Mouse (Mus musculus): ENCODE results near the gene Sorbs1. TPM values are rescaled to one million over a fixed set of nuclear protein-coding genes. Genes with fewer than 3 reads are reported as not detected.

The Sorbs1 gene
- polyA plus RNA-seq, 1 experiment from 2014 or later = 90.6 TPM

DNA sequence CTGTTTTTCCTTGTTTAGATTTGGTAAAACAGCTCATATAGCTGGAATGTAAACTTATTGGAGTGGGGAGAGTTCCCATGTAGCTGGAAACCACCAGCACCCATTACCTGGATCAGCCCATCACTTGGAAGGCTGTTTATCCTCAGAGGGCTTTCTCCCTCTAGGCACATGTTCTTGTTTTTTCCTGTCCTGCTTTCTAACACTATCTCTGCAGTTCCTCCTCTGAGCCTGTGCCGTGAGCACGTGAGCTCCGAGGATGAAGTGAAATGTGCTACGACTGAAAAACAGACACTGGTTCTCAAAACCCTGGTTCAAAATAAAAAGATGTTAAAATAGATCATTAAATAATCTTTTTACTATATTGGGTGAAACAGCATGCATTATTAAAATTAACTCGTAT, 211.1 kb downstream of the Sorbs1 start:
- ATAC-seq (replicated peaks; ENCODE audit: insufficient number of reproducible peaks, low FRiP score, low TSS enrichment) = no peak
- peak overlapping the region; percentile 7; the same call in 1 of the 2 replicates for H3K27ac ChIP-seq (ENCODE audit: low read depth, low read length)
- WGBS (ENCODE audit: insufficient replicate concordance) = 54% methylated on average over 5 of the region's 5 CpGs
- H3K4me2 ChIP-seq = no peak overlapping the region
- H3K36me3 ChIP-seq (ENCODE audit: control insufficient read depth, insufficient read depth, low read length) = no peaks in the 10 kb centered on the region
- no peak overlapping the region for H3K4me3 ChIP-seq (ENCODE audit: low read depth, low read length)
- H3K9ac ChIP-seq (ENCODE audit: low read depth, low read length) = no peak overlapping the region
- no peaks in the 10 kb centered on the region for H3K27me3 ChIP-seq (ENCODE audit: control insufficient read depth, insufficient read depth, low read length)
- peaks cover 35% of the 10 kb centered on the region for H3K4me1 ChIP-seq (ENCODE audit: control insufficient read depth, insufficient read depth, low read length)
- no peaks in the 10 kb centered on the region for H3K9me3 ChIP-seq (replicated peaks; ENCODE audit: control insufficient read depth, low read length)

DNA sequence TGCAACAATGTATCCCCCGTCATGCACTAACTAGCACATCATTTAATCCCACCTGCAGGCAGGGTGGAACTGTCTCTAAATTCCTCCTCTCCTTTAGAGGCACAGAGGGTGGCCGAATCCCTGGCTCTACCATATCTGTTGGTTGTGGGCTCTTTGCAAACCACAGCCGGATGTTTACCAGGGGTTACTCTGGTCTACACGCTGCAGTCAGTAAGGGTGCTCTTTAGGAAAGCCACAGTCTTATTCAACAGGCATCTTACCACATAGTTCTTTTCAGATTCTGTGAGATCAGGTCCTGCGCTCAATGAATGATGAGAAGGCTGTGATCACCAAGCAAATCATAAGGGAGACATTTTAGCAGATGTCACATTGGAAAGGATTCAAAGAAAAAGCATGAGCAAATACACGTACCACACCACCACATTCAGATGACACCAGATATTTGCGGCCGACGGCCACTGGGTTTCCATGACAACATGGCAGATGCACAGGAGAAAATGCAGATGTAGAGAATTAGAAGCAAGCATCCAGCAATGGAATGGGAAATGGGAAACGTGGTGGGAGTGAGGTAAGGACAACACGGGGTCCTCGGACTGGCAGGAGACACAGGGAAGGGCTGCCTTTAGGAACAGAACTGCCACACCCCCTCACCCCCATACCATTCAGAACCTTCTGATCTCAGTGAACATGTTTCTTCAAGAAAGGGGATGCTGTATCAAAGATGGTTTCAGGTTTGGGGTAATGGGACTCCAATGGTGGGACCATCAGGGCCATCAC, 213.4 kb downstream of the Sorbs1 start:
- H3K4me1 ChIP-seq (ENCODE audit: control insufficient read depth, insufficient read depth, low read length) = peaks cover 50% of the 10 kb centered on the region

DNA sequence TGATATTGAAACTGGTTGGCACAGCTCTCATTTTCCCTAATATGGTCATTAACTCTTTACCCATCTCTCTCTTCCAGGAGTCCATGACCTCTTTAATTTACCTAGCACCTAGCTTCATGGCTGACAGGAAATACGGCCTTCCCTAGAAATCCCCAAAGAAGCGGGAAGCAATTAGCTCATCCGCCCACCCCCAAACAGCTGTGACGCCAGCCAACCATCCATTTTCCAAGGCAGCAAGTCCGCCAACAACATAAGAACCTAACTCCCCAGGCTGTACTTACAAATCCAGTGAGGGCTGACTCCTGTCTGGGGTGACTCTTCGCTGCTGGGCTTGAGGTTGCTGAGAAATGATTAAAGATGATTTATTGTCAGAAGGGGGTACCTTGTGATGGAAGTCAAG, 214.4 kb downstream of the Sorbs1 start:
- no peak overlapping the region for H3K4me2 ChIP-seq
- H3K4me1 ChIP-seq (ENCODE audit: control insufficient read depth, insufficient read depth, low read length) = peaks cover 43% of the 10 kb centered on the region
- no peaks in the 10 kb centered on the region for H3K36me3 ChIP-seq (ENCODE audit: control insufficient read depth, insufficient read depth, low read length)
- ATAC-seq (replicated peaks; ENCODE audit: insufficient number of reproducible peaks, low FRiP score, low TSS enrichment) = no peak
- no peaks in the 10 kb centered on the region for H3K27me3 ChIP-seq (ENCODE audit: control insufficient read depth, insufficient read depth, low read length)
- 82% methylated on average over 6 of the region's 6 CpGs for WGBS (ENCODE audit: insufficient replicate concordance)
- H3K9me3 ChIP-seq (replicated peaks; ENCODE audit: control insufficient read depth, low read length) = no peaks in the 10 kb centered on the region
- H3K4me3 ChIP-seq (ENCODE audit: low read depth, low read length) = no peak overlapping the region
- H3K9ac ChIP-seq (ENCODE audit: low read depth, low read length) = no peak overlapping the region
- no peak overlapping the region for H3K27ac ChIP-seq (ENCODE audit: low read depth, low read length)

More for the DNA sequence above, 213.4 kb downstream of the Sorbs1 start:
- ATAC-seq (replicated peaks; ENCODE audit: insufficient number of reproducible peaks, low FRiP score, low TSS enrichment) = no peak
- Histone ChIP-seq H3K9me3 (replicated peaks; ENCODE audit: control insufficient read depth, low read length) (no peaks in the 10 kb centered on the region), H3K4me2 (no peak overlapping the region), H3K36me3 (ENCODE audit: control insufficient read depth, insufficient read depth, low read length) (no peaks in the 10 kb centered on the region), H3K4me3 (ENCODE audit: low read depth, low read length) (no peak overlapping the region), H3K27ac (ENCODE audit: low read depth, low read length) (no peak overlapping the region), H3K9ac (ENCODE audit: low read depth, low read length) (no peak overlapping the region), H3K27me3 (ENCODE audit: control insufficient read depth, insufficient read depth, low read length) (no peaks in the 10 kb centered on the region)
- WGBS (ENCODE audit: insufficient replicate concordance) = 84% methylated on average over 12 of the region's 12 CpGs

DNA sequence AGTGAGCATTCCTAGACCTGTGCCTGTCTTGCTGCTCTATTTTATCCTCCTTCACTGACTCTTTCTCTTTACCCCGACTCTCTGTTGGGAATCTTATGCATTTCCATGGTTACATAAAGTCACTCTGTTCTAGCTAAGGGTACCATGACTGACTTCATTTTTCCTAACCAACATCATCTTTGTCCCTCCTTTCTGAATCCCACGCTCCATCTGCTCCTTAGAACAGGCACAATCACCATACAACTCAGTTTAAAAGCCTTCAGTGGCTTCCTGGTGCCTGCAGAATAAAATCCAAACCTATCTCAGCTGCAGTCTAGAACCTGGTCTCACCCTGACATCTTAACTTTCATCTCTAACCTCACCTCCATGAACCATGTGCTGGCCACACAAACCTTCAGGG, 215.0 kb downstream of the Sorbs1 start:
- H3K9ac ChIP-seq (ENCODE audit: low read depth, low read length) = peak overlapping the region; percentile 59
- H3K36me3 ChIP-seq (ENCODE audit: control insufficient read depth, insufficient read depth, low read length) = no peaks in the 10 kb centered on the region; the same call in 1 of the 2 replicates
- peak overlapping the region; percentile 85 for H3K27ac ChIP-seq (ENCODE audit: low read depth, low read length)
- H3K9me3 ChIP-seq (replicated peaks; ENCODE audit: control insufficient read depth, low read length) = no peaks in the 10 kb centered on the region
- H3K4me2 ChIP-seq = peak overlapping the region; percentile 44; the same call in 1 of the 2 replicates
- WGBS (ENCODE audit: insufficient replicate concordance) = 79% methylated on average over 2 of the region's 2 CpGs
- no peak for ATAC-seq (replicated peaks; ENCODE audit: insufficient number of reproducible peaks, low FRiP score, low TSS enrichment)
- peaks cover 39% of the 10 kb centered on the region for H3K4me1 ChIP-seq (ENCODE audit: control insufficient read depth, insufficient read depth, low read length)
- no peak overlapping the region for H3K4me3 ChIP-seq (ENCODE audit: low read depth, low read length)
- H3K27me3 ChIP-seq (ENCODE audit: control insufficient read depth, insufficient read depth, low read length) = no peaks in the 10 kb centered on the region

DNA sequence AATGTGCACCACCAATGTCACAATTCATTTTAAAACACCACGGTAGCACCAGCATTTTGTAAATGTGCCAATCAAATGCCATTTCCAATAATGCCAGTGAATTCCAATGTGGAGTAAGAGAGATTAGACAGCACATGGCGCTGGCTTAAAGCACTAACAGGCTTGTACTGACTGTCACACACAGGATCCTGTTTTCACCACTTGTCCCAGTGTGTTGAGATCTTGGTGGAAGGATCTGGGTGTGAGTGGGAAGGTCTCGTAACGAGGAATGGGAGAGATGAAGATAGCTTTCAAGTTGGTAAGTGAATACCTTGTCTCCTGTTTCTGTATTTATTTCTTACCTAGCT, 215.8 kb downstream of the Sorbs1 start:
- H3K36me3 ChIP-seq (ENCODE audit: control insufficient read depth, insufficient read depth, low read length) = no peaks in the 10 kb centered on the region; the same call in 1 of the 2 replicates
- H3K4me1 ChIP-seq (ENCODE audit: control insufficient read depth, insufficient read depth, low read length) = peaks cover 32% of the 10 kb centered on the region
- H3K4me2 ChIP-seq = peak overlapping the region; percentile 44
- no peaks in the 10 kb centered on the region for H3K27me3 ChIP-seq (ENCODE audit: control insufficient read depth, insufficient read depth, low read length)
- H3K9ac ChIP-seq (ENCODE audit: low read depth, low read length) = peak overlapping the region; percentile 59
- 16% methylated on average over 4 of the region's 4 CpGs for WGBS (ENCODE audit: insufficient replicate concordance)
- ATAC-seq (replicated peaks; ENCODE audit: insufficient number of reproducible peaks, low FRiP score, low TSS enrichment) = no peak
- H3K9me3 ChIP-seq (replicated peaks; ENCODE audit: control insufficient read depth, low read length) = no peaks in the 10 kb centered on the region
- H3K4me3 ChIP-seq (ENCODE audit: low read depth, low read length) = no peak overlapping the region
- peak overlapping the region; percentile 85 for H3K27ac ChIP-seq (ENCODE audit: low read depth, low read length)

DNA sequence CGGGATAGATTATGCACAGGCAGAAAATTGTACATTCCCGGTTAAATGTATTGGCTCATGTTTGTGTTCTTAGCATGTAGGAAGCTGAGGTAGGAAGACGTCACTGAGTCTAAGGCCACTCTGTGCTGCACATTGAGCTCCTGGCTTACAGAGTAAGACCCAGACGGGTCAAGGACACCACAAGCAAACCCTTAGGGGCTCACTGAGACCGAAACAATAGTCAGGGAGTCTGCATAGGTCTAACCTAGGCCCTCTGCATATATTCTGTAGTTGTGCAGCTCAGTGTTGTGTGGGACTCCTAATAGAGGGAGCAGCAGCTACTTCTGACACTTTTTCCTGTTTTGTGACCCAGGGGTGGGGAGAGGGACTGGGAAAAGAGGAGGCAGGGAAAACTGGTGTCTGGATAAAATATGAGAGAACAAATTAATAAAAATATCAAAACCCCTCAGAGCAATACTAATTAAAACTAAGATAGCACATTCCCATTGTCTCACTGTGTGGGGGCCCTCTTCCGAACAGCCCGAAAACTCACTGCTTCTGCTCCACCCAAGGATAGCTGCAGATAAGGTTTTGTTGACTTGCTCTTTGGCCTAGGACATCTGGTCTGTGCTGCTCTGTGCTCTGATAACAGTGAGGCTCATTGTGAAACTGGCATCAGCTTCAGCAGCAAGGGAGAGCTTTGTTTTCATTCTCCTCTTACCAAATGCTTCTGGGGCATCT, 216.3 kb downstream of the Sorbs1 start:
- Histone ChIP-seq H3K27me3 (ENCODE audit: control insufficient read depth, insufficient read depth, low read length) (no peaks in the 10 kb centered on the region), H3K9me3 (replicated peaks; ENCODE audit: control insufficient read depth, low read length) (no peaks in the 10 kb centered on the region), H3K4me1 (ENCODE audit: control insufficient read depth, insufficient read depth, low read length) (peaks cover 32% of the 10 kb centered on the region), H3K4me3 (ENCODE audit: low read depth, low read length) (no peak overlapping the region), H3K4me2 (peak overlapping the region; percentile 44), H3K9ac (ENCODE audit: low read depth, low read length) (peak overlapping the region; percentile 43), H3K27ac (ENCODE audit: low read depth, low read length) (peak overlapping the region; percentile 85), H3K36me3 (ENCODE audit: control insufficient read depth, insufficient read depth, low read length) (no peaks in the 10 kb centered on the region; the same call in 1 of the 2 replicates)
- peak; percentile 91 for ATAC-seq (replicated peaks; ENCODE audit: insufficient number of reproducible peaks, low FRiP score, low TSS enrichment)
- WGBS (ENCODE audit: insufficient replicate concordance) = 45% methylated on average over 7 of the region's 7 CpGs

DNA sequence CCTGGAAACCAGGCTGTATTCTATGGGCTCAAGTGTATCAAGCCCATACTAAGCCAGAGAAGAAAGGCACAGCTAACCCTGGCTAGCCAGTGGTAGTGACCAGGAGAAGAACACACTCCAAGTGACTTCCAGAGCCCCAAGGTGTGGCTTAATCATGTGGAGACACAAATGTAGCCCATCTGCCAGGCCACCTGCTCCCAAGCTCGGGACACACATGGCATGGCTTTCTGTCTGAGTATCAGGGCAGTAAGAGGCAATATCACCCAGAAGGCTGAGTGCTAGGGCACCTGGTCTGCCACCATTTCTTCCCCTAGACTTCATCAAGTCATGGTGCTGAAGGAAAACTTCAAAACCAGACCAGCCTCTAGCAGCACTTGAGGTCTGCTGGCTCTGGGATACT, 219.3 kb downstream of the Sorbs1 start:
- H3K36me3 ChIP-seq (ENCODE audit: control insufficient read depth, insufficient read depth, low read length) = peaks cover 2% of the 10 kb centered on the region; the same call in 1 of the 2 replicates
- H3K9me3 ChIP-seq (replicated peaks; ENCODE audit: control insufficient read depth, low read length) = no peaks in the 10 kb centered on the region
- H3K4me1 ChIP-seq (ENCODE audit: control insufficient read depth, insufficient read depth, low read length) = peaks cover 32% of the 10 kb centered on the region
- no peak overlapping the region for H3K4me3 ChIP-seq (ENCODE audit: low read depth, low read length)
- H3K27me3 ChIP-seq (ENCODE audit: control insufficient read depth, insufficient read depth, low read length) = no peaks in the 10 kb centered on the region
- no peak overlapping the region for H3K4me2 ChIP-seq
- no peak overlapping the region for H3K9ac ChIP-seq (ENCODE audit: low read depth, low read length)
- no peak overlapping the region for H3K27ac ChIP-seq (ENCODE audit: low read depth, low read length)
- 78% methylated on average over 1 of the region's 1 CpGs for WGBS (ENCODE audit: insufficient replicate concordance)
- no peak for ATAC-seq (replicated peaks; ENCODE audit: insufficient number of reproducible peaks, low FRiP score, low TSS enrichment)

DNA sequence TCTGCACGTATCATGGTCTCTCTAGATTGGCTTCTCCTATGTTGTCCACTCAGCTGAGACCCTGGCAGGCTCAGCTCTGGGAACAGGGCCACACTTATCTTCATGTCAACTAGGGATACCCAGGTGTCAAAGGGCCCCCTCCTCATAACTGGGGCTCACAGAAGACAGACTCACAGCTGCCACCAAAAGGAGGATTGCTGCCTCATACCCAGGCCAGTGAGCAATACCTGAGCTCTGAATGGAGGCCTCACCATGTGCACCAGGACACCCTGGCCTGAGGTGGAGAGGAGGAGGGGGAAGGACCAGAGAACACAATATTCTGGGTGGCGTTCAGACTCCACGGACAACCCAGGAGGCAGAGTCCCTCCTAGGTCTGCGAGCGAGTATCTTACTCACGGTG, 219.8 kb downstream of the Sorbs1 start:
- ATAC-seq (replicated peaks; ENCODE audit: insufficient number of reproducible peaks, low FRiP score, low TSS enrichment) = no peak
- no peak overlapping the region for H3K9ac ChIP-seq (ENCODE audit: low read depth, low read length)
- H3K36me3 ChIP-seq (ENCODE audit: control insufficient read depth, insufficient read depth, low read length) = peaks cover 2% of the 10 kb centered on the region; the same call in 1 of the 2 replicates
- 90% methylated on average over 6 of the region's 6 CpGs for WGBS (ENCODE audit: insufficient replicate concordance)
- no peak overlapping the region for H3K4me2 ChIP-seq
- H3K27ac ChIP-seq (ENCODE audit: low read depth, low read length) = no peak overlapping the region
- no peaks in the 10 kb centered on the region for H3K9me3 ChIP-seq (replicated peaks; ENCODE audit: control insufficient read depth, low read length)
- no peaks in the 10 kb centered on the region for H3K27me3 ChIP-seq (ENCODE audit: control insufficient read depth, insufficient read depth, low read length)
- H3K4me1 ChIP-seq (ENCODE audit: control insufficient read depth, insufficient read depth, low read length) = peaks cover 30% of the 10 kb centered on the region
- no peak overlapping the region for H3K4me3 ChIP-seq (ENCODE audit: low read depth, low read length)

Measured in heart, embryonic 11.5 days (tissue).